Mouse (Mus musculus) retina, adult 2 months (tissue): Measurements from ENCODE around the gene Akr1c6.
"Not testable (repeated sequence)": the region's sequence is repeated elsewhere in the genome, so short reads cannot be mapped to it uniquely, and the experiment has no call there.

Source experiments
- DNase-seq: peaks from one replicate; pipeline ENCODE4 v3.0.0-alpha.2; 2012; ENCODE audit warnings: low read depth, low spot score

Gene Akr1c6

DNA sequence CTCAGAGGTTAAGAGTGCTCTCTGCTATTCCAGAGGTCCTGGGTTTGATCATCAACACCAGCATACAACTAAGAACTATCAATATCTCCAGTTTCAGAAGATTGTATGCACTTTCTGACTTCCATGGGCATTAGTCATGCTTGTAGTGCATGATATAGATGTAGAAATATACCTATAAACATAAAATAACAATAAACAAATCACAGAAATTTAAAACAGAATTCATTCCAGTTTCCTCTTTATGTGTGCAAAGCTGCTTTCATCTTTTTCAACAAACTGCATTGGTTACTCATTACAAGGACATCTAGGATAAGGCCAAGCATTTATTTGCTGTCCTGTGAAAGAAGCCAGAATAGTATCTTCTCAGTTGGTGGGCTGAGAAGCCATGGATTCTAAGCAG, at the start of gene Akr1c6:
Gene Akr1c6 (plus strand): TSS at position 301 of the 400 bp plus-strand sequence.
- no peak for DNase-seq

DNA sequence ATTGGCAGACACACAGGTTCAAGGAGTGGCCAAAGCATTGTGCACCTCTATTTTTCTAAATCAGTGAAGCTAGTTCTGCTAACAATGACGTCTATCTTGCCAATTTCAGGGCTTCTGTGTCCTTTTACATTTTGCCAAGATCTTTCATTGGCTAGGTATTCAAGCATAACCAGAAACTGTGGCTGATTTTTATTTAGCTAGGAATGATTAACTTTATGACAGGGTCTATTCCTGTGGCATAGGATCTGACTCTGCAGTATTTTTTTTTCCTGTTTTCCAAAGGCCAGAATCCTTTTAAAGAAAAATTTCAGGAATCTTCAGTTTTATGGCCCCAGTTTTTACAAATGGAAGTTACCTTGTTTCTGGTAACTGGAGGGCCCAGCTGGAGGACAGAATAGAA, 49.2 kb upstream of the Akr1c6 start:
- DNase-seq: no peak

DNA sequence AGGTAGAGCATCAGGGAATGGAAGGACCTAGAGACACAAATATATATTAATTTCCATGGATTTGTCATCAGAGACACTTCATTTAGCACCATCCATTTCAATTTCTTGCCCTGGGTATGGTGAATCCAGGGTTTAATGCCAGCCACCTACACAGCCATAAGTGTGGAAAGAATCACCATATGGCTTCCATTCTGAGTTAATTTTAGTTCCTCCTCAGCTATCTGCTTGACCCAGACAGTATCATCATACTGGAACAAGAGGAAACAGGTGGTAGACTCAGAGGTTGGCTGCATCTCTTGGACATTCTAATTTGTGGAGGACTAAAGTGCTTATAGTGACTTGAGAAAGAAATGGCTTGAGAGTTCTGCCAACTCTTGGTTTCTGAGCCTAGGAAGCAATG, 48.6 kb upstream of the Akr1c6 start:
- no peak for DNase-seq

GRCm38 (mm10) chr13:4388762-4389446, 45.2 kb upstream of the Akr1c6 start:
- DNase-seq: no peak

DNA sequence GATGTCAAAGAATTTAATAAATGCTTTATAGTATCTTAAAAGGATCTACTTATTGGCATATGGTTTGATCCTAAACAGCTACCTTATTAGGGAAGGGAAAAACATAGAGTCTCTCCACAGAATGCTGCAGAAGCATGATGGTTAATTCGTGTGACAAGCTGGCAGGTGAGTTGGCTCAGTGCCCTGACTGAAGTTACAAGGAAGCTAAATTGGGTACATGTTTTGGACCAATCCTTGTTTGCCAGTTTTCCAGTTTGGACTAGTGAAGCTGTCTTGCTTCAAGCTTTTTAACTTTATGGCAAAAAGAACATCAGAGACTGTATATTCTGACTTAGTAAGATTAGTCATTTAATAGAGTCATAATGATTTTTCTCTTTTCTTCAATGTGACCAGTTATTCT, 33.7 kb upstream of the Akr1c6 start:
- DNase-seq: not testable (repeated sequence)

DNA sequence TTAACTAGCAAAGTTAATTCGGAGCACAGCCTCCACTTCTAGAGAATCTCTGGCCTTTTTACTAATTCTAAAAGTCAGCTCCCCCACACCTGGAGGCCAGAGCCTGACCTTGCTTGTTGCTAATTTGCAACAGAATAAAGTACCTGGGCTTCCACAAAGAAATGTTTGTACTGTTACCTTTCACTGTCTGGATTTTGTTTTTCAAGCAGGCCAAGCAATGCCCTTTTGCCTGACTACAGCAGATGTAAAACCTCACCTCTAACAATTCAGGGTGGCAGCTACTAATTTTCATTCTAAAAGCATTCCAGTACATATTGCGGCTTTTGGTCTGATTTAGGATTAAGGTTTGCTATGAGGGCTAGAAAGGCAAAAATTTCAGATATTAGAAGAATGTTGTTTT, 33.3 kb upstream of the Akr1c6 start:
- no peak for DNase-seq

GRCm38 (mm10) chr13:4402221-4402620, 31.9 kb upstream of the Akr1c6 start:
- DNase-seq: no peak

DNA sequence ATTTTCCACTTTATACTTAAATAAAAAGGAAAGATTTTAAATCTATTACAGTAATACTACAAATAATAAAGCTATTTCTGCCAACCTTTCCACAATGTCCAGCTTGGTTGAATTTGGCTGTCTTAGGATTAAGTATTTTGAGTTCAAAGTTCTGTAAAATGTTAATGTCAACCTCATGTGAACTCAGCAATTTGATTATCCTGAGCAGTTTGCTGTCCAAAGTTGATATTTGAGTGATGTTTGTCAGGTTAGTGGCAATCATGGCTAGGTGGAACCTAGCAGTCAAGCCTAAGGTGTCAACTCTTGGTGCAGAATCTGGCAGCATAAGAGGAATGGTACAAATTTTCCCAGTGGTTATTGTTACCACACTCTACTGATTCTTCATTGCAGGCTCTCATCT, 29.4 kb upstream of the Akr1c6 start:
- no peak for DNase-seq

DNA sequence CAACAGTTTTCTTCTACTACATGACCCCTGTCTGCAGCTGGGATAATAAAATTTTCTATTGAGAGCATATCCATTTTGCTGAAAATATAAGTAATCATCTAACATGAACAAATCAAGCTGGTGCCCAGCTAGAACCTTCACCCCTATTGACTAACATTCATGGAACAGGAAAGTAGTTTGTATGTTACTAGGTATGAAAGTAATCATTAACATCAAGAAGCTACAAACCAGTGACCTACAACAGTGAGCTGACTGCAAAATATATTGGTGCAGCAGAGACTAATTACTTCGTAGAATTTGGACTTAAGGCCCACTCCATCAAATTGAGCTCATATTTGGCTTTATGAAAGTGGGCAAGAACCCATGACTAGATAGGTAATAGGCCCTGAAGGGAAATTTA, 27.3 kb upstream of the Akr1c6 start:
- DNase-seq: no peak

- no peak for DNase-seq
Observed at GRCm38 (mm10) chr13:4428558-4428957, 5.5 kb upstream of the Akr1c6 start.

GRCm38 (mm10) chr13:4429034-4429433, 5.1 kb upstream of the Akr1c6 start:
- DNase-seq: no peak

DNA sequence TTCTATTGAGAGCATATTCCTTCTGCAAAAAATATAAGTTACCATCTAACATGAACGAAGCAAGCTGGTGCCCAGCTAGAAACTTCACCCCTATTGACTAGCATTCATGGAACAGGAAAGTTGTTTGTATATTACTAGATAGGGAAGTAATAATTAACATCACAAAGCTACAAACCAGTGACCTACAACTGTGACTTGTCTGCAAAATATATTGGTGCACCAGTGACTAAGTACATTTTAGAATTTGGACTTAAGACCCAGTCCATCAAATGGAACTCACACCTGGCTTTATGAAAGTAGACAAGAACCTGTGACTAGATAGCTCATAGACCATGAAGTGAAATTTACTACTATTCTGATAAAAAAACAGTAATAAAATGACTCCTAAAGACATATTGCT, 3.0 kb upstream of the Akr1c6 start:
- no peak for DNase-seq

DNA sequence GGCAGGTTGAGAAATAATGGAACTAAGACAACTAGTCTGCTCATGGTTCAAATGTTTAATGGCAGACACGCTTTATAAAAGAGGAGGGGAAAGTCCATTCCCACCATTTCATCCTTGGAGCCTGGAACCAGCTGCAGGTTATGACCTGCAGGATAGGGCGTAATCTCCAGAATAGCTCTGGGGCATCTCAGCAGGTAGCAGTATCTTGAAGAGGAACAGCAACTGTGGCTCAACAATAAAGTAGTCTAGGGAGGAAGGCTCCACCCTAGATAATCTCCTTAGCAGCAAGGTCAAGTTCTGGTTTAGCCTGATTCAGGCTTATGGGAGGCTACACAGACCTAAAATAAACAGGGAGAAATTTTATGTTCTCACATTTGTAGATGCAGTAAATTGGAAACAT, 31.5 kb downstream of the Akr1c6 start:
- DNase-seq: no peak

DNA sequence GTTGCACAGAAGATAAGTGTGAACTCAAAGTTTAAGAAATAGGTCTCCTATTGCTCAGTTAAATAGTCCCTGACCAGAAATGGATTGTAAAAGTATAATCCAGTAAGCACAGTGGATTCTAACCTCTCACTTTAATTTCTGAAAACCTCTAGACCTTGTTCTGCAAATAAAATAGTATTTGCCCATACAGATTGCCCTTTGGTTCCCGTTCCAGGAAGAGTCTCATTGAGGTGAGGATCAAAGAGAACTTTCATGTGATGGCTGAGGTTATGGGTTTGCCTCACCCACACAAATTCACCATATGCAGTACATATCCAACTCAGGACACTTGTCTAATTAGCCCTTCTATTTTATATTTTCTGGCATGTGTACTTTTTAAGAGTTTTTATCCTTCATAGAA, 33.8 kb downstream of the Akr1c6 start:
- no peak for DNase-seq
